Mouse (Mus musculus) yolk sac, embryonic 10.5 days (tissue): ENCODE results near the gene Rapsn.
"Not testable (repeated sequence)": the region's sequence is repeated elsewhere in the genome, so short reads cannot be mapped to it uniquely, and the experiment has no call there.

ENCODE experiments used
- DNase-seq: peaks from one replicate; pipeline ENCODE4 v3.0.0-alpha.2; 2017; ENCODE audit warnings: low spot score

Rapsn gene

DNA sequence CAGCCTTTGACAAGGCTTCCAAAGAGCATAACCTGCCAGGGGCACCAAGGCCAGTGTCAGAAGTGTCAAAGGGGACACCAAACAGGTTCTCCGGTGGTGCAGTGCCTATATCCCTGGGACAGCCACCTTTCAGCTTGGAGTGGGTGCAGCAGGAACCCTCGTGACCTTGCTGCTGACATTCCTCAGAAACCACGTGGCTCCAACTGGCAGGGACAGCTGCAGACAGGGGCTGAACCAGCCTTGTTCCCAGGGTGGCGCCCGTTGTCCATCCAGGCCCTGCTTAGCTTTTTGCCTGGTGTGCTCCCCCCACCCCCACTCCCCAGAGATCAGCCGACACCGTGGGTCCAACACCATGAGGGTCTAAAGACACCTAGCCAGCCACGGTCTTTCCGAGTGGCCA lies at the start of gene Rapsn:
Rapsn (plus strand) TSS at position 236 of the 400 bp plus-strand sequence.
- DNase-seq = no peak

DNA sequence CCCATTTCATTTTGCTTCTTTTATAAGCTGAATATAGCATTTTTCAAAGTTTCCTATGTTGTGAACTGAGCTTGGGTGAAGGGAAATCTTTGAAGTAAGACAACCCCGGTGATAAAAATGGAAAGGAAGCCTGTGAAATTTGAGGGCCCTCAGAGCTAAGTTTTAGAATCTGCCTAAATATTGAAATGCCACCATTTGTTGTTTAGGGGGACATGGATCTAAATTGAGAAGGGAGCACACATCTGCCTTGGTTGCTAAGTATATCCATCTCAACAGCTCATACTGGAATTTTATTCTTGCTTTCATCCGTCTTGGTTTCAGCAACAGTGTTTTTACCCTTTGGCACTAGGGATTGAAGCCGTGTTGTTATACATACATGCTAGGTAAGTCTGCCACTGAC lies 49.4 kb upstream of the Rapsn start:
- no peak for DNase-seq

DNA sequence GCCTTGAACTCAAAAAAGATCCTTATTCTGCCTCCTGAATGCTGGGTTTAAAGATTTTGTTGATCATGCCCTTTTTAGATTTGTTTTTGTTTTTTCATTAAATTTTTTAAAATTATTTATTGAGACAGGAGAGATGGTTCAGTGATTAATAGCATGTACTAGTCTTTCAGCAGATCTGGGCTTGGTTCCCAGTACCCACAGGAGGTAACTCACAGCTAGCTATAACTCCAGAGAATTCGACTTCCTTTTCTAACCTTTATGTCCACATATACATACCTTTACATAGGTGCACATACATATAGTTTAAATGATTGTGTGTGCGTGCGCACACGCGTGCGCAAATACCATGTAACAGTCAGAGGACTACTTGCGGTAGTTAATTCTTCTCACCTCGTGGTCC lies 26.9 kb upstream of the Rapsn start:
- no peak for DNase-seq

DNA sequence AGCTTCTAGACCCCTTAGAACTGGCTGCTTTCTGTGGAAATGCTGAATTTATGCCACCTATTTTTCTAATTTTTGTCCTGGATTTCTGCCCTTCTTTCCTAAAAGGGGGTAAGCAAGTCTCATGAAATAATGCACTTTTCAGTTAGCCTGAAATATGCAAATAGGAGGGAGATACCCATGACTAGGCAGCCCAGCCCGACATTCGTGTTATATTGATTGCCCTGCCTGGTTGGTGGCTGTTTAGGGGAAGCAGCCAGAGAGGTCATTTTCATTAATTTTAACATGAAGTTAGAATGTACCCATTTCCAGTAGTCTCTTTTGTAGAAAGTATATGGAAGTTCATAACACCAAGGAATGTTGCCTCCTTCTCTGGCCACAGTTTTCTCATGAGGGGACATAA lies 21.5 kb upstream of the Rapsn start:
- DNase-seq = no peak

DNA sequence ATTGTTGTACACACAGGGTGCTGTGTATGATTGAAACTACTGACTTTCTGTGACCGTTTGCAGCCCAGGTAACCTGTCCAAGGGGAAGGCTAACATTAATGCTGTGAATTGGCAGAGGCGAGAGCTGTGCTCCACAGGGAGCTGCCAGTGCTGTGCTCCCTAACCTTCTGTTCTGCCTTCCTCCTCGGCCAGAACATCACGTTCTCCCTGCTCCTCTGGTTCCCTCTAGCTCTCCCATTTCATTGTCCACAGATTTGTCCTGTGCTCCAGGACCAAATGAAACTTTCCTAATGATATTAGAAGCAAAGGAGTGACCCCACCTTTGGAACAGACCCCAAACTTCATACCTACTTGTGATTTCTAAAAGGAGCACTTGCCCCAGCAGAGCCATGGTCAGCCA lies 20.0 kb upstream of the Rapsn start:
- no peak for DNase-seq

DNA sequence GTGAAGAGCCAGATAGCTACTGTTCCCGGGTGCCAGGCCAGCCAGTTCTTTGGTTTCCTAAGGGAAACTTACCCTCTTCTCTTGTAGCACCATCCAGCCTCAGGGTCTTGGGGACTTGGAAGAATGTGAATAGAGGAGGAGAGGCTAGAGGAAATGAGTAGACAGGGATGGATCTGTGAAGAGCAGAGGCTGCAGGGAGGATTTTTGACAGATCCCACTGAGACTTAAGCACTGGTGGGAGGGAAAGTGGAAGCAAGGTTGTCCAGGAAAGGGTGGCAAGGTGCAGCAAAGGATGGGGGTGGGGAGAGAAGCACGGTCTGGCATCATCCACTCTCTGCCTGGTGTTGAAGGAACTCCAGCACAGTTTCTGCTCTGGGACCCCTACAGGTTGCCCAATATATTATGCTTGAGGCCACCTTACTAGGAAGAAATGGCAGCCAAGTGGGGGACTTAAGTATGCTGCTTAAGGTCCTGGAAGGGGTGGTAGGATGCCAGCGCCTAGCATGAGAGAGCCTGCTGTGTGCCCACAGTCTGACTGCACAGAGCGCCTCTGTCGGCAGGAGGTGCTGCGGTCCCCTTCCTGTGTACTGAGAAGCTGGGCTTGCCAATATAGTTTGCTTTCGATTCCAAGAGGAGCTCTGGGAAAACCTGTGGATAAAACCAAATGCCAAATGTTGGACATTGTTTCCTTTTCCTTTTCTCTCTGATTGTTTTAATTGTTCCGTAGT lies 17.2 kb upstream of the Rapsn start:
- no peak for DNase-seq

DNA sequence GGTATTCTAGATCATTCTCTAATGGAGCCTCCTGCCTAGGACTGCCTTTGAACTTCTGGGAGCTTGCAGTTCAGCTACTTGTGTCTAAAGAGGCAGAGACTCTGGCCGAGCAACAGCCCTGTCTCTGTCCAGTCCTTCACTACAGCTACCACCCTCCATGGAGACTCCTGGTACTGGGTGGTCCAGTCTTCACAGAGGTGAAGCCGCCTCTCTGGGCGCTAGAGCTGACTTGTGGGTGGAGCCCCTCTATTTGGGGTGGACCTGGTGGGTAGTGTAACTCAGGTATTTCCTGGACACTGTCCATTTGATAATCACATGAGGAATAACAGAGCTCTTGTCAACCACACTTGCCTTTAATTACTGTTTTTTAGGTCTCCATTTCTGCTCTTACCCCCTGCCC lies 15.5 kb upstream of the Rapsn start:
- no peak for DNase-seq

DNA sequence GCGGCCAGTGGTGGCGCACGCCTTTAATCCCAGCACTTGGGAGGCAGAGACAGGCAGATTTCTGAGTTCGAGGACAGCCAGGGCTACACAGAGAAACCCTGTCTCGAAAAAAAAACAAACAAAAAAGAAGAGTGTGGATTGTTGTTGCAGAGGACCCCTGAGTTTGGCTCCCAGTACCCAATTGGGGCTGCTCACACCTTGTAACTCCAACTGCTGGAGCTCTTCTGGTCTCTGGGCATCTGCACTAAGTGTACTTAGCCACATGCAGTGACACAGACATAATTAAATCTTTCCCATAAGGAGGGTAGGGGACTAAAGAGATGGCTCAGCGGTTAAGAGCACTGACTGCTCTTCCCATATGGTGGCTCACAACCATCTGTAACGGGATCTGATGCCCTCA lies 13.2 kb upstream of the Rapsn start:
- not testable (repeated sequence) for DNase-seq

DNA sequence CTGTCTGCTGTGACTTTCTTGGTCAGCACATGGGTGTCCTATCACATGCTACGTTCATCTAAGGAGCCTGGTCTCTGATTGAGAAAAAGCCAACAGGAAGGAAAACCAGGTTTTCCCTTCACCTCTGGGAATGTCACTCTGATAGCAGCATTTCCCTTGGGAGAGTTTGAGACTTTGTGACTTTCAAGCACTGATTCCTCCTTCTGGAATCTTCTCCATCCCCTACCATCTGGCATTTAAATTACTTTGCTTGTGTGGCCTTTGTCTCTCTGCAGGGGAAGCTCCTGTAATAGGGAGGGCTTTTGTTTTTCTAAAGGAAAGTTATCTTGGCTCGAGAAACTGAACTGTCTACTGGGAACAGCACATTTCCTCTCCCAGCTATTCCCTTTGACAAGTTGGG lies 12.3 kb upstream of the Rapsn start:
- no peak for DNase-seq

DNA sequence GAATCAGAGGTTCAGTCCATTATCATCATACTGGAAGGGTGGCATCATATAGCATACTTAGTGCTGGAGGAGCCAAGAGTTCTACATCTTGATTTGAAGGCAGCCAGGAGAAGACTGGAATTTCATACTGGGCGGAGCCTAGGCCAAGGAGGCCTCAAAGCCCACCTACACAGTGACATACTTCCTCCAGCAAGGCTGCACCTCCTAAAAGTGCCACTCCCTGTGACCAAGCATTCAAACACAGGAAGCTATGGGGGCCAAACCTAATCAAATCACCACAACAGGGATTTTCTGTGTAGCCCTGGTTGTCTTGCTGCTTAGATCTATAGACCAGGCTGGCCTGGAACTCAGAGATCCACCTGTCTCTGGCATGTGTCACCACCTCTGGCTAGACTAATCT lies 11.5 kb upstream of the Rapsn start:
- DNase-seq = no peak

DNA sequence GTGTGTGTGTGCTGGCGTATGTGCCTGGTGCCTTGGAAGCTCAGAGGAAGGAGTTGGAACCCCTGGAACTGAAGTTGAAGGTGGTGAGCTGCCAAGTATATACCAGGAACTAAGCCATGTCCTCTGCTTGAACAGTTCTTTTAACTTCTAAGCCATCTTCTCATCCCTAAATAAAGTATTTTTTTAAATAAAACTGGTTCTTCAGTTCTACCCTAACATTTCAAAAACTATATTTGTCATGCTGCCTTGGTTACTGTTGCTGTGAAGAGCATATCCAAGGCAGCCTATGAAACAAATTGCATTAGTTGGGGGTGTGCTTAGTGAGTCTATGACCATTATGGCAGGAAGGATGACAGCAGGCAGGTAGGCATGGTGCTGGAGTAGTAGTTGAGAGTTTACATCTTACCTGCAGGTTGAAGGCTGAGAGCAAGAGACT lies 10.3 kb upstream of the Rapsn start:
- DNase-seq = no peak

DNA sequence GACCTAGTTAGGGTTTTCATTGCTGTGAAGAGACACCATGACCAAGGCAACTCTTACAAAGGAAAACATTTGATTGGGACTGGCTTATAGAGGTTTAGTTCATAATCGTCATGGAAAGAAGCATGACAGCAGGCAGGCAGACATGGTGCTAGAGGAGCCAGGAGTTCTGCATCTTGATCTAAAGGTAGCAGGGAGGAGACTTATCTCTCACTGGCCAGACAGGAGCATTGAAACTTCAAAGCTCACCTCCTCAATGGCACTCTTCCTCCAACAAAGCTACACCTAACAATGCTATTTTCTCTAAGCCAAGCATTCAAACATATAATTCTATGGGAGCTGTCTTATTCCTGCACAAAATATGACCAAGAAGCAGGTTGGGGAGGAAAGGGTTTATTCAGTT lies 8.9 kb upstream of the Rapsn start:
- no peak for DNase-seq

DNA sequence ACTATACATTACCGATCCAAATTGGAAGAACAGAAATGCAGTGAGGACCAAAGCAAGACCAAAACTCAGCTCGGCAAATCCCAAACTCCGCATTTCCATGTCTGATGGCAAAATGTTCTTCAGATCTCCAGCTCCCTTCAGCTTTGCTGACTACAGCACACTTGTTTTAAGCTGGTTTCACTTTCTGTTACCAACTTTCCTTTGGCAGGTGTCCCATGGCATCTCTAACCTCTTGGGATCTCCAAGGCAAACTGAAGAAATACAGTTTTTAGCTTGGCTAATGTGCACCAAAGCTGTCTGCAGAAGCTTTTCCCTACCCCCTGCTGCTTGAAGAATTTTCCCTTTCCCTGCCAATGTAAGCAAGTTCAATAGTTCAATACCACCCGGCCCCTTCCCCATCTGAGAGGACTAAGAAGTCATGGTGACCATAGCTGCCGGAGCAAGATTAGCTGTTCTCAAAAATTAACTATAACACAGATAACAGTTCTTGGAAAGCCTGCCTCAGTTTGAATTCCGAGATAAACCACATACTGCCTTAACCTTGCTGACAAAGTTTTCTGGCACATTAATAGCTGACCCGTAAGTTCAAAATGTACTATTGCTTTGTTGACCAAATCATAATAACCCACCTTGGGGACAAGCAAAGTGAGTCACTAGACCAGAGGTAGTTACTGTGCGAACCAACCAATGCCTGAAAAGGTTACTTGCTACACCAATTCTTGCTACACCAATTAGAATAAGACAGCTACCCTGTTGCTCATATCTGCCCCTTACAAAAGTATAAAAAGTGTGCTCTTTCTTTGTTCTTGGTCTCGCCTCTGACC lies 7.8 kb upstream of the Rapsn start:
- no peak for DNase-seq

DNA sequence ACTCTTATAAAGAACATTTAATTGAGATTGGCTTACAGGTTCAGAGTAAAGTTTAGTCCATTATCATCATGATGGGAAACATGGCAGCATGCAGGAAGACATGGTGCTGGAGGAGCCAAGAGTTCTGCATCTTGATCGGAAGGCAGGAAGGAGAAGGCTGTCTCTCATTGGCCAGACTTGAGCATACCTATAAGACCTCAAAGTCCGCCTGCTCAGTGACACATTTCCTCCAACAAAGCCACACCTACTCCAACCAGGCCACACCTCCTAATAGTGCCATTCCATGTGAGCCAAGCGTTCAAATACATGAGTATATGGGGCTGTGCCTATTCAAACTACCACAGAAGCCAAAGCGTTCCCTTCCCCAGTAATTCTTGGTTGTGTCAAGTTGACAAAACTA lies 4.2 kb upstream of the Rapsn start:
- no peak for DNase-seq

DNA sequence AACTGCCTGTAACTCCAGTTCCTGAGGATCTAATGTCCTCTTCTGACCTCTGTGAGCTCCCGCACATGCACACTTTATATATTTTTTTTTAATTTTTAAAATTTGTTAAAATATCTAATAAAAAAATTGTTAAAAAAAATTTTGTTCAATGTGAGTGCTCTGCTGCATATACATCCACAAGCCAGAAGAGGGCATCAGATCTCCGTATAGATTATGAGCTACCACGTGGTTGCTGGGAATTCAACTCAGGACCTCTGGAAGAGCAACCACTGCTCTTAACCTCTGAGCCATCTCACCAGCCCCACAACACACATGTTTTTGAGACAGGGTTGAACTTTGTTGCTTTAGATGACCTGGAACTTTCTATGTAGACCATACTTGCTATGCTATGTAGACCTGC lies 2.4 kb upstream of the Rapsn start:
- DNase-seq = no peak

DNA sequence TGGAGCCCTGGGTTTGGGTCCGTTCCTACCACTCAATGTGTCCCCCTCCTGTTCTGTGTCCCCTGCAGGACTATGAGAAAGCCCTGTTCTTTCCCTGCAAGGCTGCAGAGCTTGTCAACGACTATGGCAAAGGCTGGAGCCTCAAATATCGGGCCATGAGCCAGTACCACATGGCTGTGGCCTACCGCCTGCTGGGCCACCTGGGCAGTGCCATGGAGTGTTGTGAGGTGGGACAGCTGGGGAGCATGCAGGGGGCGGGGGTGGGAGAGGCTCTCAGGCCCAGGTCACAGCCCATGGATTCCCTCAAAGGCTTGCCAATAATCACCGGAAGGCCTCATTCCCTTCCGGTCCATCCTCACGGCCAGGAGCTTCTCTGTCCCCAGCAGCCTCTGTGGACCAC lies 6.4 kb downstream of the Rapsn start:
- no peak for DNase-seq

DNA sequence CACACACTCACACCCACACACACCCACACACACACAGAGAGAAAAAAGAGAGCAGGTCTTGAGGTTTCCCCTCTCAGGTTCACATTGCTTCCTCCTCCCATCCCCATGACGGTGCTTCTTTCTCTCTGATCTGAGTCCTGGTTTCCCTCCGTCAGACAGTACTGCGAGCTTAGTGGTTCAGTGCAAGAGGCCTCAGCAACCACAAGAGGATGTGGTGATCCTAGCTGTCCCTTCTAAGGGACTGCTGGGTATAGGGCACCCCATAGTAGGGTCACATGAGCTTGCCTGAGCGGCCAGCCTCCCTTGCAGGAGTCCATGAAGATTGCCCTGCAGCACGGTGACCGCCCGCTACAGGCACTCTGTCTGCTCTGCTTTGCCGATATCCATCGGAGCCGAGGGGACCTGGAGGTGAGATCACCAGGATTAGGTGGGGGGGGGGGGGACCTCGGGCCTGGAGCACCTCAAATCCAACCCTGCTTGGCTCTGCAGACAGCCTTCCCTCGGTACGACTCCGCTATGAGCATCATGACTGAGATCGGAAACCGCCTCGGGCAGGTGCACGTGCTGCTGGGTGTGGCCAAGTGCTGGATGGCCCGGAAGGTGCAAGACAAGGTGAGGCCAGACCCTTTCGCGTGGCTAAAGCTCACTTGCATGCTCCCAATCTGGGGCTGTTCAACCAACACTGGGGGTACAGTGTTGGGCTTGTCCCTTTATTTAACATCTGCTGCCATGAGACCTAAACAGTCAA lies 7.4 kb downstream of the Rapsn start:
- DNase-seq = no peak

DNA sequence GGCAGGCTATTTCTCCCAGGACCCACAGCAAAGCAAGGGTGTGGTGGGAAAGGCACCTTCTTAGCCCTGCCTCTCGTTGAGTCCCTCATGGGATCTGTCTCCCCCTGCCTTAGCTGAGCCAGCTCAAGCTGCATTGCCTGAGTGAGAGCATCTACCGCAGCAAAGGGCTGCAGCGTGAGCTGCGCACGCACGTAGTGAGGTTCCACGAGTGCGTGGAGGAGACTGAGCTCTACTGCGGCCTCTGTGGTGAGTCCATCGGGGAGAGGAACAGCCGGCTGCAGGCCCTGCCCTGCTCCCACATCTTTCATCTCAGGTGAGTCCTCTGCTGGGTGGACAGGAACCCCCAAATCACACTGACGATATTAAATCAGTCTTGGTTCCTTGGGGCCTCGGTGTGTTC lies 9.3 kb downstream of the Rapsn start:
- DNase-seq = no peak

DNA sequence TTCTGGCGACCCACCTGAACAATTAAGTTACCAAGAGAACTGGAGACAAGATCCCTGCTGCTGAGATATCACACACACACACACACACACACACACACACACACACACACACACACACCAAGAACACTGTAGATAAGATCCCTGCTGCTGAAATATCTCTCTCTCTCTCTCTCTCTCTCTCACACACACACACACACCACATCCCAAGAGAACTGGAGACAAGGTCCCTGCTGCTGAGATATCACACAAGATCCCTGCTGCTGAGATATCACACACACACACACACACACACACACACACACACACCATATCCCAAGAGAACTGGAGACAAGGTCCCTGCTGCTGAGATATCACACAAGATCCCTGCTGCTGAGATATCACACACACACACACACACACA lies 10.4 kb downstream of the Rapsn start:
- DNase-seq = not testable (repeated sequence)

DNA sequence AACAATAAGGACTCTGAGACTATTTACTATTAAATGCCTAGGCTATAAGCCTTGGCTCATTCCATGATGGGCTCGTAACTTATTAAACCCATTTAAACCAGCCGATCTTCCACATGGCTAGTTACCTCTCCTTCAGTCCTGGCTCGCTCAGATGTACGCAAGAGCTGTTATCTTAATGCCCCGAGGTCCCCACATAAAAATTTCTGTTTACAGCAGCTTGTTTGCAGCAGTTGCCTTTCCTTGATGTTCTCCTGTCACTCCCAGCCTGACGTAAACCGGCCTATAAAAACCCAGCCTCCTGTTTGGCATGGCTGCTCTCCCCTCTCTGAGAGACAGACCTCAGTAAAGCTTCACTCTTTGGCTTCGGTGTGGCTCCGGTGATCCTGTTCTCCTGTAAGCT lies 11.9 kb downstream of the Rapsn start:
- DNase-seq = no peak

DNA sequence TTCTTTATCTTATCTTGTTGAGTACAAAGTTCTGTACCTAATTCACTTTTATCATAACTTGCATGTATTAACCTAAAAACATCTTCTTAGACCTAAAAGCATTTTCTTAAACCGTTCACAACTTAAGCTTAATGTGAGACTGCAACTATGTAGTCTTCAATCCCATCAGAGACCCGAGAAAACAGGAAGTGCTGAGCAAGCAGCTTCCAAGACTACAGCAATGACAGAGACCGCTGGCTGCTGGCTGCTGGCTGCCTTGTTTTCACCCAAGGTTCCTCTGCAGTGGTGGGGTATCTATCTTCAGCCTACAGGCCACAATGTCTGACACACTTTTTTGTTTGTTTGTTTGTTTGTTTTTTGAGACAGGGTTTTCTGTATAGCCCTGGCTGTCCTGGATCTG lies 16.5 kb downstream of the Rapsn start:
- no peak for DNase-seq

DNA sequence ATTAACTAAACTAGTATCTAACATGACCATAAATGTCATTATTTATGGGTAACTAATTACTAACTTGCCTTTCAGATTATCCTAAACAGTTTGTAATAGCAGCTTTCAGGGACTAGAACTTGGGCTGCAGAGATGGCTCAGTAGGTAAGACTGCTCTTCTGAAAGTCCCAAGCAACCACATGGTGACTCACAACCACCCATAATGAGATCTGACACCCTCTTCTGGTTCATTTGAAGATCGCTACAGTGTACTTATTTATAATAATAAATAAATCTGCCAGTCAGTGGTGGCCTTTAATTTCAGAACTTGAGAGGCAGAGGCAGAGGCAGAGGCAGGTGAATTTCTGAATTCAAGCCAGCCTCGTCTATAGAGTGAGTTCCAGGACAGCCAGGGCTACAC lies 17.3 kb downstream of the Rapsn start:
- no peak for DNase-seq
